Mouse (Mus musculus) liver, embryonic 13.5 days (tissue): Measurements from ENCODE around the gene Ap3d1. TPM values are rescaled to one million over a fixed set of nuclear protein-coding genes. Genes with fewer than 3 reads are reported as not detected.

Source experiments
- ATAC-seq: fragments of 200-750 bp; cut with Nextera tagmentation; 2 replicates; pipeline ENCODE4 v1.8.0; 2017; ENCODE audit warnings: low read depth, mild to moderate bottlenecking, moderate number of reproducible peaks, moderate library complexity
- DNase-seq: peaks from one replicate; pipeline ENCODE4 v3.0.0; 2022
- H3K27ac ChIP-seq: fragments of 300-500 bp; sonication (generic); 2 replicates; pipeline ENCODE4 v1.5.1; 2015; ENCODE audit warnings: moderate library complexity, mild to moderate bottlenecking, inconsistent platforms
- H3K27me3 ChIP-seq: fragments of 300-500 bp; sonication (generic); 2 replicates; pipeline ENCODE4 v1.6.1; 2015; ENCODE audit warnings: mild to moderate bottlenecking, inconsistent platforms
- H3K36me3 ChIP-seq: fragments of 300-500 bp; sonication (generic); 2 replicates; pipeline ENCODE4 v1.6.1; 2015; ENCODE audit warnings: mild to moderate bottlenecking, inconsistent platforms
- H3K4me1 ChIP-seq: fragments of 300-500 bp; sonication (generic); replicated peaks from 2 replicates; pipeline ENCODE4 v1.6.1; 2015; ENCODE audit warnings: inconsistent platforms
- H3K4me2 ChIP-seq: fragments of 300-500 bp; sonication (generic); 2 replicates; pipeline ENCODE4 v1.6.1; 2015; ENCODE audit warnings: inconsistent platforms, mild to moderate bottlenecking, moderate library complexity
- H3K4me3 ChIP-seq: fragments of 300-500 bp; sonication (generic); replicated peaks from 2 replicates; pipeline ENCODE4 v1.5.1; 2015; ENCODE audit warnings: mild to moderate bottlenecking, inconsistent platforms
- H3K9ac ChIP-seq: fragments of 300-500 bp; sonication (generic); 2 replicates; pipeline ENCODE4 v1.6.1; 2015; ENCODE audit warnings: mild to moderate bottlenecking, inconsistent platforms
- H3K9me3 ChIP-seq: fragments of 300-500 bp; sonication (generic); replicated peaks from 2 replicates; pipeline ENCODE4 v1.6.1; 2016; ENCODE audit warnings: inconsistent platforms
- WGBS: fragments of 180-500 bp; shearing (Covaris S2); methylation state at CpG from one replicate; pipeline ENCODE4 v1.1.7; 2015; ENCODE audit not compliant: insufficient replicate concordance; 5-methylcytosine and 5-hydroxymethylcytosine counted together
- polyA plus RNA-seq: library from polyadenylated mRNA; unstranded; fragments of >200 nt; fragmentation: Nextera tagmentation; extraction: Ambion mirVana; gene quantifications from 2 replicates; pipeline ENCODE4 v1.2.1, GENCODE M21; 2015

The Ap3d1 gene
- polyA plus RNA-seq, 1 experiment from 2014 or later = 24.9 TPM

DNA sequence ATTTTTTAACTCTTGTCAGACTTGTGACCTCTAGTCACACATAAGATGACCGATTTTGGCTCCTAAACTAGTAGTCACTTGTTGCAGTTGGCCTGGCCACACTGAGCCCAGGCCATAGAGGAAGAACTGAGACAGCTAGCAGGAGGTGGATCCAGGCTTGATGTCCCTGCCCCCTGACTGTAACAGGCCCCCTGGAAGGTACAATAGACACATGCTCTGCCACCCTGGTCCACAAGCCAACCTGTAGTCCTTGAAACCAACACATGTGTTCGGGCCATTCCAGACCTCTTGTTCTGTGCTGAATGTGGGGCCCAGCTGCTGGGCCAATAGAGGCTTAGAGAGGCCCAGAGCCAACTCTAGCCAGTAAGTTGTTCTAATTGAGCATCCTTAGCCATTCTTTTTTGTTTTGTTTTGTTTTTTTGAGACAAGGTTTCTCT is 61.8 kb downstream of the Ap3d1 start:
- DNase-seq (no peak), ATAC-seq (no peak)
- no peaks in the 10 kb centered on the region for H3K9me3 ChIP-seq
- no peak overlapping the region for H3K4me3 ChIP-seq
- peak overlapping the region; percentile 94; the same call in 1 of the 2 replicates for H3K9ac ChIP-seq
- WGBS = 55% methylated on average over 2 of the region's 2 CpGs
- no peak overlapping the region for H3K4me2 ChIP-seq
- peaks cover 18% of the 10 kb centered on the region for H3K36me3 ChIP-seq
- no peaks in the 10 kb centered on the region for H3K27me3 ChIP-seq
- peak overlapping the region; percentile 100 for H3K27ac ChIP-seq
- H3K4me1 ChIP-seq = peaks cover 68% of the 10 kb centered on the region

DNA sequence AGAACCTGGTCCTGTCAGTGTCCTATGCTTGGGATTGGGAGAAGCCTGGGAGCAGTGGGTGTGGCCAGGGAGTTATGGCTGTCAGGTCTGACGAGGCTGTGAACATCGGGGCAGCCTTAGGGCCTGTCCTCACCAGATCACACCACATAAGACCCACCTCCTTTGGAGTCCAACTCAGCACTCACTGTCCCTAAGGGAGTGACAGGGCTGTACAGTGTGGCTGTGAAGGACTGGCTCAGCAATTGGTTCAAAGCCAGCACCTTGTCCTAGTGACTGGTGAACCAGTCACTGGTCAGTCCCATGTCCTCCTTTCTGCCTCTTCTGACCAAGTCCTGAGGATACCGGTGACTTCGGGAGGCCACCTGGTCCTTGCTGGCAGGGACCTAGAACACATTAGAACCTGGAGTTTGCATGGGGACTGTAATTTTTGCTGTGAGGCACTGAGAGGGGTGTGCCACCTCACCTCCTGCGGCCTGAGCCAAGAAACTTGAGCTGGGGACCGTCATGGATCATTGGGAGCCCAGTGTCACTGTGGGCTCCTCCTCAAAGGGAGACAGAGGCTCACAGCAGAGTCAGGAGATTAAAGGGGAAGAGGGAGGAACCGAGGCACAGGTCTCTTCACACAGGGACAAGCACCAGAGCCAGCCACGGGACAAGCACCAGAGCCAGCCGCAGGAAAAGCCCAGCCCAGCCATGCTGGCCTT is 62.4 kb downstream of the Ap3d1 start:
- no peak overlapping the region for H3K4me3 ChIP-seq
- no peaks in the 10 kb centered on the region for H3K27me3 ChIP-seq
- H3K27ac ChIP-seq = peak overlapping the region; percentile 100
- DNase-seq = no peak
- peaks cover 15% of the 10 kb centered on the region for H3K36me3 ChIP-seq
- ATAC-seq = no peak
- 59% methylated on average over 9 of the region's 9 CpGs for WGBS
- H3K4me2 ChIP-seq = peak overlapping the region; percentile 98; the same call in 1 of the 2 replicates
- no peaks in the 10 kb centered on the region for H3K9me3 ChIP-seq
- peak overlapping the region; percentile 94 for H3K9ac ChIP-seq
- H3K4me1 ChIP-seq = peaks cover 68% of the 10 kb centered on the region

GRCm38 (mm10) chr10:80678601-80679377 is 63.3 kb downstream of the Ap3d1 start:
- Histone ChIP-seq H3K9me3 (no peaks in the 10 kb centered on the region), H3K9ac (peak overlapping the region; percentile 94), H3K27me3 (no peaks in the 10 kb centered on the region), H3K27ac (peak overlapping the region; percentile 100), H3K4me3 (peak overlapping the region; percentile 94), H3K4me1 (peaks cover 68% of the 10 kb centered on the region), H3K4me2 (peak overlapping the region; percentile 98), H3K36me3 (peaks cover 16% of the 10 kb centered on the region)
- 20% methylated on average over 9 of the region's 10 CpGs for WGBS
- ATAC-seq (no peak), DNase-seq (no peak)

GRCm38 (mm10) chr10:80677942-80678436 is 64.1 kb downstream of the Ap3d1 start, which contains the start of gene Mknk2:
Gene Mknk2 (minus strand): TSS chr10:80678112.
- peak within 1 kb of the TSS; percentile 100 for H3K27ac ChIP-seq
- peaks cover 17% of the 10 kb centered on the region for H3K36me3 ChIP-seq
- ATAC-seq (peak; percentile 71), DNase-seq (peak; percentile 80)
- peak within 1 kb of the TSS; percentile 94 for H3K4me3 ChIP-seq
- H3K4me1 ChIP-seq = peaks cover 68% of the 10 kb centered on the region
- H3K4me2 ChIP-seq = peak within 1 kb of the TSS; percentile 98
- H3K27me3 ChIP-seq = no peaks in the 10 kb centered on the region
- peak within 1 kb of the TSS; percentile 94 for H3K9ac ChIP-seq
- WGBS = under 1% methylated on average over 8 of the region's 8 CpGs
- H3K9me3 ChIP-seq = no peaks in the 10 kb centered on the region

- DNase-seq = no peak
- Histone ChIP-seq H3K27ac (peak overlapping the region; percentile 100), H3K36me3 (peaks cover 21% of the 10 kb centered on the region), H3K9me3 (no peaks in the 10 kb centered on the region), H3K4me1 (peaks cover 73% of the 10 kb centered on the region), H3K9ac (peak overlapping the region; percentile 94), H3K4me2 (peak overlapping the region; percentile 98), H3K4me3 (peak overlapping the region; percentile 94), H3K27me3 (no peaks in the 10 kb centered on the region)
- 7% methylated on average over 9 of the region's 9 CpGs for WGBS
- ATAC-seq = no peak
Measured at GRCm38 (mm10) chr10:80677128-80677875, 64.8 kb downstream of the Ap3d1 start.

GRCm38 (mm10) chr10:80676198-80676928 is 65.7 kb downstream of the Ap3d1 start:
- Histone ChIP-seq H3K9me3 (no peaks in the 10 kb centered on the region), H3K27me3 (no peaks in the 10 kb centered on the region), H3K9ac (peak overlapping the region; percentile 99), H3K4me3 (peak overlapping the region; percentile 94), H3K4me2 (peak overlapping the region; percentile 98), H3K36me3 (peaks cover 31% of the 10 kb centered on the region), H3K27ac (peak overlapping the region; percentile 100), H3K4me1 (peaks cover 82% of the 10 kb centered on the region)
- under 1% methylated on average over 78 of the region's 78 CpGs for WGBS
- ATAC-seq (peak; percentile 82), DNase-seq (peak; percentile 97)

DNA sequence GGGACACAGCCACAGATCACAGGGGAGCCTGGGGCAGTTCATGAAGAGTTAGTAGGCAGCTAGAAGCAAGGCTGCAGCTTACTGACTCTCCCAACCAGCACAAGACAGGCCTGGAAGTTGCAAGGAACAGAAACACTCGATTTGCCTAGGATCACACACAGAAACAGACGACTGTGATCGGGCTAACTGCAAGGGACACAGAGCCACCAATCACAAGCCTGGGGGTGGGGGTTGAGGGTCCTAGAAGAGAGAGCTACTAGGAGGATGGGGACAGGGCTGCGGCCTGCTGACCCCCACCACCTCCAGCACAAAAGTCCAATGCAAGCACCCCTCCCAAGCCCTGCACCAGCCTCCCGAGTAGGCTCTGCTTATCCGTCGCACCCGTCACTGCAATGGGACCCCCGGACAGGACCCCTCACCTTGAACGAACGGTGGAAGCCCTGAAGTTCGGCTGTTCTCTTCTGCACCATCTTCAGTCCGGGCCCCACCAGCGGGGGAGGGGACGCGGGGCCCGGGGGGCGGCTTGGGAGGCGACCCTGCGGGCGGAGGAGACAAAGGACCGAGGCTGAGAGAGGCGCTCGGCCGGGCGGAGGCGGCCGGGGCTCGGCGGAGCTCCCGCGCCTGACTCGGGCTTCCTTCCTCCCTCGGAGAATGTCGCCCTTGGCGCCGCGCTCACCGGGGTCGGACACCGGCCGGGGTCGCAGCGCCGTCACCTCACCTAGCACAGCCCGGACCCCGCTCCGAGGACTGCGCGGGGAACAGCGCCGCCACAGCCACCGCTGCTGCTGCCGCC is 66.5 kb downstream of the Ap3d1 start:
- DNase-seq = no peak
- WGBS = under 1% methylated on average over 54 of the region's 54 CpGs
- no peak for ATAC-seq
- Histone ChIP-seq H3K27ac (peak overlapping the region; percentile 100), H3K9ac (peak overlapping the region; percentile 99), H3K36me3 (peaks cover 38% of the 10 kb centered on the region), H3K4me2 (peak overlapping the region; percentile 98), H3K4me3 (peak overlapping the region; percentile 94), H3K27me3 (no peaks in the 10 kb centered on the region), H3K4me1 (peaks cover 82% of the 10 kb centered on the region), H3K9me3 (no peaks in the 10 kb centered on the region)

DNA sequence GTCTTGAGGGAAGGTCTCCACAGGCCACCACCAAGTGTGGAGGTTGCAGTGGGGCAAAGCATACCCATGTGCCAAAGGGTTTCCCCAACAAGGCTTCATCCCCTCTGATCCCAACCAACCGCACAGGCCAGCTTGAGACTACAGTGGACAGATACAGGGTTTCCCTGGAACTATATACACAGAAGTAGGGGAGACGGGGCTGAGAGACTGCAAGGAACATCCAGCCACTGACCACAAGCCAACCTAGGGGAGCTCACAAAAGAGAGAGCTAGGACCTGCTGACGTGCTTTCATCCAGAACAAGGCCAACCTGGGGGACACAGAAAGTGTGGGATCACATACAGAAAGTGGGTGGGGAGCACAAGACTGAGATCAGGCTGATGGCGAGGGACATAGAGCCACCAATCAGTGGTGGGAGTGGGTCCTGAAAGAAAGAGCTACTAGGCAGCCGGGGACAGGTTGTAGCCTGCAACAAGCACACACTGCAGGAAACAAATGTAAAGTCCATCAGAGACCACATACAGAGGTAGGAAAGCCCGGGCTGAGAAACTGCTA is 67.1 kb downstream of the Ap3d1 start:
- Histone ChIP-seq H3K36me3 (peaks cover 45% of the 10 kb centered on the region), H3K27ac (peak overlapping the region; percentile 100), H3K4me3 (peak overlapping the region; percentile 94), H3K9me3 (no peaks in the 10 kb centered on the region), H3K4me2 (peak overlapping the region; percentile 98), H3K4me1 (peaks cover 77% of the 10 kb centered on the region), H3K27me3 (no peaks in the 10 kb centered on the region), H3K9ac (peak overlapping the region; percentile 99)
- ATAC-seq (no peak), DNase-seq (no peak)
- WGBS = 11% methylated on average over 6 of the region's 6 CpGs

DNA sequence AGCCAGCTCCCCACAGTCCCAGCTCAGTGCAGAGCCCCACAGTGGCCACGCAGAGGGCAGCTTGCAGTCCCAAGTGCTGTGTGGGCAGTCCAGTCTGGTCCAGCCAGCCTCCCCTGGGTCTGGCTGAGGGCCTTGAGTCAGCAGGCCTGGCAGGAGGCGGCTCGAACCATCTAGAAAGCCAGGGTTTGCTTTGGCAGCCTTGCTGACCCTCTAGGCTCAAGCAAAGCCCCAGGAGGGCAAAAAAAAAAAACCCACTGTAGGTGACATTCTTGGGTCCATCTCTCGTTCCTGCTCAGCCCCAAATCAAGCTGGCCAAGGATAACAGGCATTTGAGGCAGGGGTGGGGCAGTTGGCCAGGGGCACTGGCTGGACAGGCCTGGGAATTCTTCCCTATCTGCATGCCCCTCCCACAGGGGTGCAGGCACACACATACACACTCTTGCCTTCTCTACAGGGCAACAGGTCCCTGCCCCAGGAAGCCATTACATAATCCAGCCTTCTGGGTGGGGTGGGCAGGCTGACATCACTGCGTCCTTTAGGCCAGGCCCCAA is 67.8 kb downstream of the Ap3d1 start:
- H3K9me3 ChIP-seq = no peaks in the 10 kb centered on the region
- peaks cover 72% of the 10 kb centered on the region for H3K4me1 ChIP-seq
- ATAC-seq = no peak
- H3K27me3 ChIP-seq = no peaks in the 10 kb centered on the region
- H3K27ac ChIP-seq = peak overlapping the region; percentile 100
- 63% methylated on average over 5 of the region's 5 CpGs for WGBS
- no peak for DNase-seq
- H3K4me3 ChIP-seq = peak overlapping the region; percentile 94
- peaks cover 52% of the 10 kb centered on the region for H3K36me3 ChIP-seq
- H3K9ac ChIP-seq = peak overlapping the region; percentile 99
- H3K4me2 ChIP-seq = peak overlapping the region; percentile 98
